19 mouse cellular contexts compared by ENCODE assay signal in genomic region chr9:71638198-71638597, GRCm38 (mm10).
"Had no signal": no experiment of that assay in that cellular context is flagged by ENCODE, and none has a peak within 500 bp of the region (broad histone marks: within the 10 kb centered on the region; RNA-seq: fewer than 3 reads in every experiment).

No protein-coding gene starts in this region.

- H3K9ac ChIP-seq: liver, embryonic 14.5 days; liver, postnatal 0 days; lung, embryonic 15.5 days had no signal

- H3K4me1 ChIP-seq: lung, embryonic 15.5 days; megakaryocyte, embryonic 14.5 days had no signal

- H3K4me3 ChIP-seq: layer of hippocampus, adult 2 months; lung, embryonic 15.5 days; megakaryocyte, embryonic 14.5 days; midbrain, embryonic 10.5 days had no signal

- H3K4me2 ChIP-seq: liver, embryonic 11.5 days; lung, embryonic 15.5 days had no signal

- H3K36me3 ChIP-seq: midbrain, embryonic 10.5 days had no signal

- ATAC-seq: inflammation-experienced regulatory T-cells, adult 6 months; intestine, embryonic 16.5 days; liver, postnatal 0 days had no signal

- DNase-seq: kidney, adult 18-20 months; kidney, postnatal 10 days; layer of hippocampus, adult 9-11 months; liver, postnatal 0 days; lung, postnatal 10 days; lung, postnatal 36 days; midbrain, embryonic 14.5 days; right cerebral cortex, postnatal 14 days; right cerebral cortex, postnatal 4 days; thymus, adult 18-20 months; thymus, postnatal 36 days had no signal

- H3K27me3 ChIP-seq: lung, embryonic 15.5 days had no signal

- H3K9me3 ChIP-seq: lung, embryonic 15.5 days had no signal

- H3K27ac ChIP-seq: layer of hippocampus, adult 2 months; liver, embryonic 14.5 days; lung, embryonic 15.5 days; midbrain, embryonic 10.5 days had no signal
